Mouse (Mus musculus) urinary bladder, adult 18-20 months (tissue): ENCODE data around the gene Gm10959.
A peak's percentile ranks its signal among the peaks of the same experiment; 100 is the strongest.

Experiments
- DNase-seq, 2 experiments: peaks; one replicate each; pipeline ENCODE4 v3.0.0; 2022; ENCODE audit warnings: low spot score in 2 of 2, mixed read lengths in 2 of 2

Gm10959 gene

GRCm38 (mm10) chr3:122894772-122895171 is 24.4 kb downstream of the Gm10959 start, which contains the start of gene Fabp2:
Gene Fabp2, plus strand, starts transcription at chr3:122895072.
- DNase-seq: no peak

DNA sequence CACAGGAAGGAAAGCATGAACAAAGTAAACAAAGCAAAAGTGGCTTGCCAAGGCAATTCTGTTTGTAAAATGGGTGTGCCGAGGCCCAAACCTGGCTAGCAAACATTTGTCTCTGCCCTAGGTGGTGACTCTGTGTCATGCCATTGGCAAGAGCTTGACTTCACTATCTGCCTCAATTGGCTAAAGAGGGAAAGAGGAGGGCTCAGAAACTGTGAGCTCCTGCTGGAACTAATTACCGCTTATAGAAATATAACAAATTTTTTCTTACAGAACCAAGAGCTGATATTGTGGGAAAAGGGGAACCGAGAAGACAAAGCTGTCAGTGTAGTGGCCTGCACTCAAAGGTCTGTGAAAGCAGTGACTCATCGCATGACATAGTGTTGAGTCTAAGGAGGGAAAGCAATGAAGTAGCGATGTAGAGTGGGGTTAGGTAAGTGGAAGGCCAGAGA is 30.8 kb downstream of the Gm10959 start:
- peak; percentile 21 to 67 for DNase-seq

DNA sequence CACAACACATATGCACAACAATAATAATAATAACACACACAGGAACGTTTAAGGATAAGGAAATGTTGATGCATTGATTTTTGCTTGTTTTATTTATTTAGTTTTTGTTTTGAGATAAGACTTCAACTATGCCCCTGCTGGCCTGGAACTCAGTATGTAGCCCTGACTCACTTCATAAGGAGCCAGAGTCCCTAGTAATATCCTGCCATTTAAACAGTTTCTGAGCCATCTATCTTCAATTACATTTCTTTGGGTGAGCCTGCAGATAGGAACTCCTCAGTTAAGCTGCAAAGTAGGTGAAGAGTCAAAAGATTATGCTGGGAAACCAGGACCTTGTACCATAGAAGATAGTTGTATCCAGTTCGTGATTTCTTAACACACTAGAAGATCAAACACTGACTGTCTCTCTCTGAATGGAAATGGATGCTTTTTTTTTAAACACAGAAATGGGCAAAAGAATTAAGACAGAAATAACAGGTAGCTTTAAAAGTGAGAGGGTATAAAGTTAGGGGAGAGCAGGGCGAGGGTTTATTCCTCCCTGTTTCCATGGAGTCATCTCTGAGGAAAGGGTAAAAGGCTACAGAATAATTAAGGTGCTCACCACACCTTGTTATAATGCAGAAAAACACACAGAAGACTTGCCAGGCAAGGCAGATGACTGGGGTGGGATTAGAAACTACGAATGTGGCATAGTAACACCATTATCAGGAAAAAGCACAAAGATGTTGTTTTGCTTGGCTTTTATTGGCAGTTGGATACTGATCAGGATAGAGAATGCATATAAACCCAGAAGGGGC is 31.5 kb downstream of the Gm10959 start:
- DNase-seq: no peak

GRCm38 (mm10) chr3:122878705-122879315 is 40.4 kb downstream of the Gm10959 start:
- no peak for DNase-seq

DNA sequence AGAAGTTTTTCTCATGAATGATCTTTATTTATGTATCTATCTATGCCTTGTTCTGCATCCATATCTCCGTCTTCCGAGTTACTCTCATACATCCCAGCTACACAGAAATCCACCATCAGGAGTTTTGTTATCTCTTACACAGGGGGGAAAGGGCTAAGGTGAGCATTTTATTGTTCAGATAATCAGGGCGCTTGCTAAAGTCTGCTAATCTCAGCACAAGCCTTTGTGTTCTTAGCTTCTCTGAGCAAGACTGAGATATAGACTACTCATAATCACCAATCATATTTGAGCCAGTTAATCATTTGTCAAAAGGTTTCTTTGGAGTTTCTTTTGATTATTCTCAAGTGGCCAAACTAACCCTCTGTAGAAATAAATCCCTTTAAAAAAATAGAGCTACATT is 41.6 kb downstream of the Gm10959 start:
- DNase-seq: no peak

DNA sequence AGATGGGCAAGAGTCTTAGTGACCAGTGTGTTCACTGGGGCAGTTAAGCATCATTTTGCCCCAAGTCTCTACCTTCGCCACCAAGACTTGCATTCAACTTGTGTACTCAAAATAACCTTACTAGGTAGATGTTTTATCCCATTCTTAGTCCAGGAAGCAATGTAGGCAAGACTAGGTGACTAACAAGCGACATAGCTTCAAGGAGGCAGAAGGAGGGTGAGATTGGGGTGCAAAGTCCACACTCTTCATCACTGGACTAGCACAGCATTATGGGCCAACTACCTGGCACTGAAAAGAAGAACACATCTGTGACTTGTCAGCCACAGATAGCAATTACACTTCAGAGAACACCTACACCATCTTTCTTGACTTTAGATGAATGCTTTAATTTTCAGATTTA is 42.3 kb downstream of the Gm10959 start:
- DNase-seq: no peak

DNA sequence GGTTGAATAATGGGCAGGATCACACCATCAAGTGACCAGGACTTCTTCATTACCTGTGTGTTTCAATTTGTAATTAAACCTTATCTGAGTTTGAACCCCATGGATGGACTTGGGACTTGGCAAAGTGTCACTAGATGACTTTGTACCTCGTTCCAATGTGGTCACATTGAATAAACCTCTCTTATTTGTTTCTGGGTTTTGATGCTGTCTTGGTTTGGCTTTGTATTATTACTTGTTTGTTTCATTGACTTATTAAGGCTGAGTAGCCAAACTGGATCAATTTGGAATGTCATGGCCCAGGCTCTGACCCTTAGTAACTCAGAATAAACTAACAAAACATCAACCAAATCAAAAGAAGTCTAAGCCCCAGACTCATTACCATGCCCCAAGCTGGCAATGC is 47.6 kb downstream of the Gm10959 start:
- no peak for DNase-seq

DNA sequence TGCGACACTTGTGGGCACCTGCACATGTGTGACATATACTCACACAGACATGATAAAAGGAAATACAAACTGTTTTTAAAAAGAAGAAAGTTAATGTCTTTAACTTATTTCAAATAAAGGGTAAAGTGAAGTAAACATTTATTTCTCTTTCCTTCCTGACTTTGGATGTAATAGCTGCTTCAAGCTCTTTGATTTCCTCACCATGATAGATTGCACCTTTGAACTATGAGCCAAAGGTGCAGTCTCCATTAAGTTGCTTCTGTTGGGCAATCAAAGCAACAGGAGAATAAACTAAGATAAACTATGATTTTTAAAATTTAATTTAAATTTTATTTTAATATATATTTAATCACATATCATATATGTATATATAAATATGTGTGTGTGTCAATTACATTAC is 50.9 kb downstream of the Gm10959 start:
- no peak for DNase-seq

GRCm38 (mm10) chr3:122865092-122865491 is 54.1 kb downstream of the Gm10959 start:
- DNase-seq: no peak
